Mouse (Mus musculus) olfactory bulb, adult 2 months (tissue): Measurements from ENCODE around the gene Ptafr.

ENCODE experiments used
- CTCF ChIP-seq: fragments of 200-500 bp; IDR thresholded peaks from 2 replicates; pipeline ENCODE4 v1.5.1; 2012; ENCODE audit warnings: low read depth, mild to moderate bottlenecking, low read length, moderate library complexity; ENCODE audit not compliant: insufficient read depth
- POLR2A ChIP-seq: fragments of 200-500 bp; IDR thresholded peaks from 2 replicates; pipeline ENCODE4 v1.6.1; 2012; ENCODE audit warnings: mild to moderate bottlenecking, low read depth, low read length, moderate library complexity; ENCODE audit not compliant: insufficient read depth

DNA sequence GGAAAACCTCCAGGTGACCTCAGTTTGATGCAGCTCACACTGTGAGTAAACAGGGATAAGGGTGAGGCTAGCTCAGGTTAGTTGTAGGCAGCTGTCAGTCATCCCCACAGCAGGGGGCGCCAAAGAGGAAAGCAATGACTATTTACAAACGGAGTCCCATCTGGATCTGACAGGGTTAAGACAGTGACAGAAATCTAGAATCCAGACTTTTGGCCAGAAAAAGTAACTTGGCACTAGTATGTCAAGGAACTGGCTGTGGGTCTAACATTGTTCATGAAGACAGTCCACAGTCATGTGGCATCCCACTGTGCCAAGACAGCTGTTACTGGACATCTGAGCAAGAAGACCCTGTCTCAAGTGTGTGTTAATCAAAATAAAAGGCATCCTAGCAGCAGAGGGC, 65.0 kb downstream of the Ptafr start:
- TF ChIP-seq POLR2A (no peak), CTCF (no peak)
